Mouse (Mus musculus) megakaryocyte, embryonic 14.5 days (primary cell): Measurements from ENCODE around the gene Adcy9. TPM values are rescaled to one million over a fixed set of nuclear protein-coding genes. Genes with fewer than 3 reads are reported as not detected.

Experiments
- H3K27me3 ChIP-seq: replicated peaks from 2 replicates; pipeline ENCODE3; 2012; ENCODE audit warnings: inconsistent platforms
- H3K36me3 ChIP-seq: replicated peaks from 2 replicates; pipeline ENCODE3; 2012; ENCODE audit warnings: low read length, inconsistent platforms, mixed read lengths
- H3K4me1 ChIP-seq: 2 replicates; pipeline ENCODE4 v1.6.1; 2012; ENCODE audit warnings: inconsistent platforms
- H3K4me3 ChIP-seq: replicated peaks from 2 replicates; pipeline ENCODE3; 2012; ENCODE audit warnings: moderate library complexity, mild to moderate bottlenecking, inconsistent platforms
- H3K9me3 ChIP-seq: 2 replicates; pipeline ENCODE4 v1.6.1; 2012; ENCODE audit warnings: inconsistent platforms
- FLI1 ChIP-seq: IDR thresholded peaks from 2 replicates; pipeline ENCODE4 v1.6.1; 2012; ENCODE audit warnings: low read length, inconsistent platforms, mixed read lengths
- GATA1 ChIP-seq: IDR thresholded peaks from 3 replicates; pipeline ENCODE4 v1.6.1; 2012; ENCODE audit warnings: mixed read lengths, low read length, inconsistent platforms, borderline replicate concordance
- polyA plus RNA-seq: library from polyadenylated mRNA; stranded (reverse); fragments of >175 nt; gene quantifications from 2 replicates; pipeline ENCODE4 v1.2.3, GENCODE M21; 2012; ENCODE audit warnings: low replicate concordance; ENCODE audit not compliant: insufficient read depth

Gene Adcy9
- polyA plus RNA-seq, 1 experiment = 3.5 TPM

DNA sequence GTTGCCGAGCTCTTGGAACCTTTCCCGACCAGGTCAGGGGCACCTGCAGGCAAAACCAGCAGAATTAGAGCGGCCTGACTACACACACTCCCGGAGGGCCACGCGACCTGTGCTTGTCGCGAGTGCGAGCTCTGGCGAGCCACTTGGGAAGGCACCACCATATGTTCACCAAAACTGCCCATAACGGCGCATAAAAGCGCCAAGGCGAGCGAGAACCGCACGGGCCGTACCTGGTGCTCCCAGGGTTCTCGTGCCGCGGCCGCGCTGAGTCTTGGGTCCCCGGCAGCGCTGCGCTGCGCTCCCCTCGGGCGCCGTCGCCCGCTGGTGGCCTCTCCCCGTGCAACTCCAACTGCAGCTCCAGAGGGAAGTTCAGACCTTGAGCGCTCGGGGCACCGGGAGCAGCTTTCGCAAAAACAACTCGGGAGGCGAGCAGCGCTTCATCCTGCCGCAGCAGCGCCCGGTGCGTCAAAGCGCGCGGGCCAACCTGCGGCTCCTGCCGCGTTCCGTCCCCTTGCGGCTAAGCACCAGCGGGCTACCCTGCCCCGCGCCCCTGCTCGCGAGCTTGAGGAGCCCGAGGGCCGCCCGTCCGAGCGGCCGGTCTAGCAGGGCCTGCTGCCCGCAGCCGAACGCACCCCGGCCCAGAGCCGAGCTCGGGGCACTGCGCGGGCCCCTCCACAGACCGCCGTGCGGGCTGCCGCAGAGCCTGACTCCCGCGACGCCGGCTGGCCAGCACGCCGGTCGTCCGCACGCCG lies 576 bp downstream of the Adcy9 start:
- Histone ChIP-seq H3K4me3 (peak overlapping the region; percentile 97), H3K27me3 (no peaks in the 10 kb centered on the region), H3K9me3 (no peaks in the 10 kb centered on the region), H3K36me3 (peaks cover 30% of the 10 kb centered on the region), H3K4me1 (peaks cover 85% of the 10 kb centered on the region)
- no peak for TF ChIP-seq FLI1
- TF ChIP-seq GATA1 = no peak

DNA sequence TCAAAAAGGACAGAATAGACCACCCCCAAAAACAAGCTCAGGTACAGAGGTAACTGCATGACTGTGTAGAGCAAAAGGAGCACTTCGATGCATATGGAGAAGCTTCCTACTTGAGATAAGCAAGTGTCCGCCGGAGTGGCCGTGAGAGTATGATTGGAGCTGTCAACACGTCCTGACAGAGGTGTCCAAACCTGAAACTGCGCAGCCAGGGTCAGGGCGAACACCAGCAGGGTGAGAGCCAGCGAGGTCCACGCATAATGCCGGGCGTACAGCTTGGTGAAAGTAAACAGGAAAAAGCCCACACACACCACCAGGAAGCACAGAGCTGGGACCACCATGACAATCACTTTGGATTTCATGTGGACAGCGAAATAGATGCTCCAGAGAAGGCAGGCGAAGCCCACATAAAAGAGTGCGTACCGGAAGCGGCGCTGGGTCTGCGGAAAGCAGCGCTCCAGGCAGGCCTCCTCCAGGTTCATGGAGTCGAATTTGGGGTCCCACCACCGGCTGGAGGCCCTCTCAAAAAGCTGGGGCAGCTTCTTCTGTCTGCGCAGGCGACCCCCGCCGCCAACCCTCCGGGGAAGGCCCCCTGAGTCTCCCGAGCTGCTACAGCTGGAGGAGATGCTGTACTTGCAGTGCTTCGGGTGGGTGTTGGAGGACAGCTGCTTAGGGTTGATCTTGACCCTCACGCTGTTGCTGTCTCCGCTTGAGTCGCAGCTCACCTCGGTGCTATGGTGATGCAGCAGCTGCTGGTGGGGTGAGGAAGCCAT lies 1.3 kb downstream of the Adcy9 start:
- peak overlapping the region; percentile 97 for H3K4me3 ChIP-seq
- H3K4me1 ChIP-seq = peaks cover 87% of the 10 kb centered on the region
- TF ChIP-seq FLI1 (no peak), GATA1 (no peak)
- H3K36me3 ChIP-seq = peaks cover 30% of the 10 kb centered on the region
- H3K27me3 ChIP-seq = no peaks in the 10 kb centered on the region
- no peaks in the 10 kb centered on the region for H3K9me3 ChIP-seq

DNA sequence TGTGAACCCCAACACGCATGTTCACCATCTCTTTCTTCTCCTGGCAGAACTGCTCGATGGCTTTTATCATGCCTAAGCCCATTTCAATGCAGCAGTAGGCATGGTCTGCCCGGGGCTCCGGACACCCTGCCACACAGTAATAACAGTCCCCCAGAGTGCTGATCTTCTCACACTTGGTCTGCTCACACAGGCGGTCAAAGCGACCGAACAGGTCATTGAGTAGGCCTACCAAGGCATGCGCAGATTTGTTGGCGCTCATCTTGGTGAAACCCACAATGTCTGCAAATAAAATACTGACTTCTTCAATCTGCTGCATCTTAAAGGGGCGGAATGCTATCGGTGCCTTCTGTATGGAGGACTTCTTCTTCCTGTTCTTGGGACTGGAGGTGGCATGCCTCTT lies 2.2 kb downstream of the Adcy9 start:
- peaks cover 33% of the 10 kb centered on the region for H3K36me3 ChIP-seq
- no peaks in the 10 kb centered on the region for H3K9me3 ChIP-seq
- no peaks in the 10 kb centered on the region for H3K27me3 ChIP-seq
- TF ChIP-seq FLI1 (no peak), GATA1 (no peak)
- H3K4me1 ChIP-seq = peaks cover 89% of the 10 kb centered on the region
- H3K4me3 ChIP-seq = peak overlapping the region; percentile 97

DNA sequence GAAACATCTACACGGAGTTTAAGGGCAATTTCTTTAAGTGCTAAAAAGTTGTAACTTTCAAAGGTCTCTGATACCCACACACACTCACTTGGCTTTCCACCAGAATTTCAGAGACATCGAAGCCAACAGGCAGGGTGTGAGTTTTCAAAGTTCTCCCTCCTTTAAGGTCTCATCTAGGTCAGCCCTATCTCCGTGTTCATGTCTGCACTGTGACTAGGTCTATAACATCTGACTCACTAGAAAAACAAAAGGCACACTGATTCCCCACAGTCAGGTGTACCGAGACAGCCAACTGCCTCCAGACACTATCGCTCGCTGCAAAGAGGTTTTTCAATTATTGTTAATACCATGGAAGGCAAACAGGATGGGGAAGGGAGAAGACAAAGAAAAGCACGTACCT lies 2.8 kb downstream of the Adcy9 start:
- peaks cover 89% of the 10 kb centered on the region for H3K4me1 ChIP-seq
- H3K36me3 ChIP-seq = peaks cover 38% of the 10 kb centered on the region
- peak overlapping the region; percentile 97 for H3K4me3 ChIP-seq
- H3K9me3 ChIP-seq = no peaks in the 10 kb centered on the region
- no peaks in the 10 kb centered on the region for H3K27me3 ChIP-seq
- TF ChIP-seq GATA1 (no peak), FLI1 (no peak)

DNA sequence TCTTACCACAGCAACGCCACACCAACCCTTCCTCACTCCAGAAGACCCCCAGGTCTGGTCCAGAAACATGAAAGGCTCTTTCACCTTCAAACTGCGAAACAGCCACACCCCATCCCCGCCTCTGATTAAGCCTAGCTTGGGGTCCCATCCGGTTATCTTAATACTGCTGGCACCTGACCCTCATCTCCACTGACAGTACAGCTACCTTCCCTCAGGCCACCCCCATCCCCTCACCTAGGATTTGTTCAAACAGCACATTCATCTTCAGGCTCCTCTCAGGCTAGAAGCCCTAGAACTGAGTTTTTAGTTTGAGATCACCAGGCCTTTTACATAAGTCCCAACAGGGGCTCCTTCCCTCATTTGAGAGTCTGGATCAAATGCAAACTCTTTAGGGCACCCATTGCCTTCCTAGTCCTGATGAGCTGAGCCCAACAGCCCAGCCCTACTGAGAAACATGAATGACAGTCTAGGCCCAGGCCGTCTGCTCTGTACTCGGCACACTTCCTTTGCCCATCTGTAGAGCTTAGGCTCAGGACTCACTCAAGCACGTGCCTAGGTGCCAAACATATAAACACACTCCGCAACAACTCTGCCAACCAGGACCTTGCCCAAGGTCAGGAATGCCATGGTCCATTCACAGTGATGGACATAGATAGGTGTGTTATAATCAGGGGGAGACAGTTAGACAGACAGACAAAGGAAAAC lies 5.3 kb downstream of the Adcy9 start:
- Histone ChIP-seq H3K27me3 (no peaks in the 10 kb centered on the region), H3K36me3 (peaks cover 61% of the 10 kb centered on the region), H3K9me3 (no peaks in the 10 kb centered on the region), H3K4me3 (peak overlapping the region; percentile 91), H3K4me1 (peaks cover 92% of the 10 kb centered on the region)
- TF ChIP-seq FLI1 (no peak), GATA1 (no peak)

DNA sequence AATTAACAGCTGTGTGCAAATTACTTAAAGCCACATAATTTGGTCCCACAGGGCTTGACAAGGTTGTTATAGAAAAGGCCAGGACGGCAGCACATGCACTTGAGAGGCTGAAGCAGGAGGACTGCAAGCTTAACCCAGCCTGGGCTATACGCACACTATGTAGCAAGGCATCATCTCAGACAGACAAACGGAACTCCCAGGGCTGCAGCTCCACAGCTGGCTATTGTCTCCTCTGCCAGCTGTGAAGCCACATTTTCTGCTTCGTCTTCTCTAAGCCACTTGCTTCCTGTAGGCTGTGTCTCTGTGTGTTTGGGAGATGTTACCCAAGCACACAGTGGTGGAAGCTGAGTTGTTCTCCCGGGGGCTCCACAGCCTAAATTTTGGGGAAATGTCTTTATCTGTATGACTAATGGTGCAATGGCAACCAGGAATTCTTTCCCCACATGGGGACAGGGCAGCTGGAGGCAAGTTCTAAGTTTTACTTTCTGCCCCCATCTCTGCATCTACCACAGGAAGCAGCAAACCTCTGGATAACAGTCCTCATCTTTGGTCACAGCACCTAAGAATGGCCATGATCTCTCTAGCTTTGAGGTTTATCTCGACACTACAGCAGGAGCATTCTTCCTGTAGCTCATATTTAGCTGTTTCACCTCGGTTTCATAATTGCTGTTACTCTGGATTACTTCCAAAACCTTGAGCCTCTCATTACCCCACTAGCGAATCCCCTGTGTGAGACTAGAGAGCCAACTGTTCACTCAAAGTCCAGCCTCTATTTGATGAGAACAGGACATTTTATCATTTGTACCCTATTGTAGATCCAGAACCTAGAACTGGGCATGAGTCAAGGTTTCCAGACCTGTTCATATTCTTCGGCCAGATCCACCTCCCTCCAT lies 6.1 kb downstream of the Adcy9 start:
- TF ChIP-seq GATA1 (peak; percentile 95), FLI1 (peak; percentile 67; the same call in 1 of the 2 replicates)
- peak overlapping the region; percentile 91 for H3K4me3 ChIP-seq

DNA sequence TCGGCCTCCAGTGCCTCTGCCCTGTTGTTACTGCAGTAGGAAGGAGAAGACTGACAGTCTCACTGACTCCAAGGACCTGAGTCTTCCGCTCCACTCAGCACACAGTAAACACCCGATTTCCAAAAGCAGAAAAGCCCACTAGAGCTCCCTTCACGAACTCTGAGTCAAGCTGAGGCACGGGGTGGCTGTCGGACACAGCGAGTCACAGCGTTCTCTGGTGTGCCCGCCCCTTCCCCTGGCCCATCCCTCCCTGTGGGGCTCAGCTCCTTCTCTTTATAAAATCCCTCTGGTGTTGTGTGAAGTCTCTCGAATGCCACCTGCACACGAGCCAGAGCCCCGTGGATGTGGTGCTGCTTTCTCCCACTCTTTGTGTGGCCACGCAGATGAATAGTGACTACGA lies 7.0 kb downstream of the Adcy9 start:
- Histone ChIP-seq H3K9me3 (no peaks in the 10 kb centered on the region), H3K4me1 (peaks cover 95% of the 10 kb centered on the region), H3K36me3 (peaks cover 66% of the 10 kb centered on the region), H3K4me3 (peak overlapping the region; percentile 91), H3K27me3 (no peaks in the 10 kb centered on the region)
- TF ChIP-seq FLI1 (no peak), GATA1 (no peak)

More for the DNA sequence above, 6.1 kb downstream of the Adcy9 start:
- peaks cover 95% of the 10 kb centered on the region for H3K4me1 ChIP-seq
- no peaks in the 10 kb centered on the region for H3K9me3 ChIP-seq
- peaks cover 66% of the 10 kb centered on the region for H3K36me3 ChIP-seq
- H3K27me3 ChIP-seq = no peaks in the 10 kb centered on the region

DNA sequence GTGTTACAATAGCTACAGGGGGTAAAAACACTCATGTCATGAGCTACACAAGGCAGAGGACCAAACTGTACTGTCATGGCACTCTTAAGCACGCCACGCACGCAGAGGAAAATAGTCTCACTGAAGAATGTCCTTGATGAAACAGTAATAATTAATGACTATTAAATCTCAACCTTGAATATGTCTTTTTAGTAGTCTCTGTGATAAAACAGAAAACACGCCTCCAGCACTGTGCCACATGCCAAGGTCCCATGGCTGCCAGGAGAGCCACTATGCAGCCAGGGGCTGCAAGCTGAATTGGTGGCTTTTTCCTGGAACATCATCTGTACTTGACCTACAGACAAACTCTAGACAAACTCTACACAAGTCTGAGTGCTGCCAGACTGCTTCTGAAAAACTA lies 8.0 kb downstream of the Adcy9 start:
- Histone ChIP-seq H3K4me1 (peaks cover 94% of the 10 kb centered on the region), H3K36me3 (peaks cover 63% of the 10 kb centered on the region)
- TF ChIP-seq GATA1 (no peak), FLI1 (no peak)

DNA sequence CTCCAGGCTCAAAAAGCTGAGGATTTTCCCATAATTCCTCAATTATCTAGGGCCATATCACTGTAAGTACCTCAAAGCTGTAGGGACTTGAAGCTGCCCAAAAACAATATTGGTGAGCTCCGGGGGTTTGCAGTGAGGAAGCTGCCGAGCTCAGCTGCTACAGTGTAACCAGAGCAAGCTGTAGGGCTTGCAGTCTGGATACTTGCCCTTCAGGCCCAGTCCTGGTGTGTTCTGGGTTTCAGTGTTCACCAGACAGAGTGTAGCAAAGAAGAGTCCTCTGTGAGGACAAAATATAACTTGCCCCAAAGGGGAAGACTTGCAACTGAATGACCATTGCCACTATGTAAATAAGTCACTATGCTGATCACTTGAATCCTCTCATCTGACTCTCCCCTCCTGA lies 9.0 kb downstream of the Adcy9 start:
- Histone ChIP-seq H3K27me3 (no peaks in the 10 kb centered on the region), H3K4me3 (peak overlapping the region; percentile 33), H3K9me3 (no peaks in the 10 kb centered on the region), H3K36me3 (peaks cover 62% of the 10 kb centered on the region), H3K4me1 (peaks cover 91% of the 10 kb centered on the region)
- TF ChIP-seq FLI1 (no peak), GATA1 (no peak)

More for the DNA sequence above, 8.0 kb downstream of the Adcy9 start:
- Histone ChIP-seq H3K4me3 (peak overlapping the region; percentile 76), H3K9me3 (no peaks in the 10 kb centered on the region), H3K27me3 (no peaks in the 10 kb centered on the region)
